Mouse (Mus musculus): ENCODE data around the gene Fibin. TPM values are rescaled to one million over a fixed set of nuclear protein-coding genes. Genes with fewer than 3 reads are reported as not detected.

Fibin gene
- not detected in 2 replicates for polyA plus RNA-seq (2011; ENCODE audit: insufficient read depth, insufficient read length, low replicate concordance, missing spikeins)

DNA sequence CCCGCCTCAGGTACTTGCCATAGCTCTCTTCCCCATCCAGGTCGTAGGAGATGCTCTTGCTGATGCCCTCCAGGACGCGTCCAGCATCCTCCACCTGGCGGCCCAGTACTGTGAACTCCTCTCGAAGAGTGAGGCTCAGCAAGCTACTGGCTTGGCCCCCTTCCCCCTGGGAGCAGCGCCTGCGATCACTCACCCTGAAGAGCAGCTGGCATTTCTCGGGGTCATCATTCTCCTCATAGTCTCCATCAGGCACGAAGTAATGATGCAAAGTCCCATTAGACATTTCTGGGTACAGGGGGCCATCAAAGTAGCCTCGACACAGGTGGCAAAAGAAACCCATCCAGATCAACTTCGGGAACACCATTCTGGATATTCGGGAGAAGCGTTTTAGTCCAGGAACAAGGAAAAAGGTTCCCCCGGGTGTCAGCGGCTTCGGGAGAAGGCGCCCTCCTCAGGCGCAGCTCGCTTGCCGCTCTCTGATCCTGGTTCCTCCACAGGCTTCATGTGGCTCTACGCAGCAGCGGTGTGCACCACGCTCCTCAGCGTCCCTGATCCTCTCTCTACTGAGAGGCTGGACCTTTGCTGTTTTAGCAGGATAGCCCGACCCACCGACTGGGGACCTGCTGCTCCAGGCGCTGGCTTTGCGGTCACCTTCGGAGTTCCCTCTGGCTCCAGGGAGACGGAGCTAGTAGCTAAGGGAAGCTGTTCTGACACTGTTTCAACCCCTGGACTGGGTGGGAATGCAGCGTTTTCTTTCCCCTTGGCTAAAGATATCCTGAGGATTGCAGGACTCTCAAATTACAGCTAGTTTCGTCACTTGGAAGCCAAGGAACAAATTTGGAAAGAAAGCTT, at the start of gene Fibin:
TSS of gene Fibin (minus strand) at position 752 of the 852 bp plus-strand sequence.
- Histone ChIP-seq H3K4me1 (ENCODE audit: control insufficient read depth, insufficient read depth, low read length) (no peaks in the 10 kb centered on the region), H3K4me3 (replicated peaks; ENCODE audit: control insufficient read depth, low read depth, low read length) (no peak within 1 kb of the TSS), H3K27ac (ENCODE audit: control insufficient read depth, insufficient read depth, low read depth, low read length, poor library complexity) (no peak within 1 kb of the TSS)
- TF ChIP-seq CTCF (IDR thresholded peaks at IDR 0.05; ENCODE audit: control insufficient read depth, insufficient read depth, low read length), result no peak
- no peak for TF ChIP-seq POLR2A (IDR thresholded peaks at IDR 0.05; ENCODE audit: borderline replicate concordance, control insufficient read depth, low read depth, low read length)
- WGBS, result 9% methylated on average over 33 of the region's 33 CpGs

DNA sequence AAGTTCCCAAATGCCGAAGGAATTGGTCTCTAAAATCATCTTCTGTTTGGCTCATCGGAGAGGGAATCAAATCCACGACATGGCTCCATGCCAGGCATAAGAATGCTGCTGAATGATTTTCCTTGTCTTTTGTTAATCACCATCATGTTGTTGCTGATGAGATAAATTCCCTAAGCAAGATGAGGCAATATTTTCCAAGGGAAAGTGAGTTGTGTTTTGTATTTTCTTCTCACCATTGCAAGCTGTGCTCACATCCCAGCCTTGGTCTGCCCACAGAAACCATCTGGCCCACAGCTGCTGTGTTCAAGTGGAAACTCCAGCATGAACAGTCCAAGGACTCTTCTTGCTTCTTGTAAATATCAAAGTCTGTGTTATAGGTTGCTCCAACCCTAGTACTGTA, 48.4 kb upstream of the Fibin start:
- Histone ChIP-seq H3K27ac (ENCODE audit: control insufficient read depth, insufficient read depth, low read depth, low read length, poor library complexity) (no peak overlapping the region), H3K4me1 (ENCODE audit: control insufficient read depth, insufficient read depth, low read length) (no peaks in the 10 kb centered on the region), H3K4me3 (replicated peaks; ENCODE audit: control insufficient read depth, low read depth, low read length) (no peak overlapping the region)
- WGBS, result 77% methylated on average over 3 of the region's 3 CpGs
- TF ChIP-seq CTCF (IDR thresholded peaks at IDR 0.05; ENCODE audit: control insufficient read depth, insufficient read depth, low read length) (no peak), POLR2A (IDR thresholded peaks at IDR 0.05; ENCODE audit: borderline replicate concordance, control insufficient read depth, low read depth, low read length) (no peak)

DNA sequence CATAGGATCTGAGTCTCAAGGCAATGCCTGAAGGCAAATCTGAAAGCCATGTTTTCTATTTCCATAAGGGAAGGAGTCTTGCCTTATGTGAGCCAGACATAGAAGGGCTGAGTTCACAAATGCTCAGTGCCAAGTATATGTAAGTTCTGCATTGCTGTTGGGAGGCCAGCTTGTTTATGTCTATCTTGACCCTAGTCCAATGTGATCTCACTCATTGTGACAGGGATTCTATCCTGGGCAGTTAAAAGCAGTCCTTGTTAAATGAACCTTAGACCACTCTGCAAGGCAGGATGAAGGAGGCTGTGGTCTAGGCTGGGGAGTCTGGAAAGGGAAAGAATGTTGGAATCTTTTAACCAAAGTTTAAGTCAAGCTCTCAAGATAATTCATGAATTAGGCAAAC, 45.8 kb upstream of the Fibin start:
- TF ChIP-seq POLR2A (IDR thresholded peaks at IDR 0.05; ENCODE audit: borderline replicate concordance, control insufficient read depth, low read depth, low read length), result no peak
- no peak for TF ChIP-seq CTCF (IDR thresholded peaks at IDR 0.05; ENCODE audit: control insufficient read depth, insufficient read depth, low read length)
- Histone ChIP-seq H3K4me3 (replicated peaks; ENCODE audit: control insufficient read depth, low read depth, low read length) (no peak overlapping the region), H3K27ac (ENCODE audit: control insufficient read depth, insufficient read depth, low read depth, low read length, poor library complexity) (no peak overlapping the region), H3K4me1 (ENCODE audit: control insufficient read depth, insufficient read depth, low read length) (no peaks in the 10 kb centered on the region)

DNA sequence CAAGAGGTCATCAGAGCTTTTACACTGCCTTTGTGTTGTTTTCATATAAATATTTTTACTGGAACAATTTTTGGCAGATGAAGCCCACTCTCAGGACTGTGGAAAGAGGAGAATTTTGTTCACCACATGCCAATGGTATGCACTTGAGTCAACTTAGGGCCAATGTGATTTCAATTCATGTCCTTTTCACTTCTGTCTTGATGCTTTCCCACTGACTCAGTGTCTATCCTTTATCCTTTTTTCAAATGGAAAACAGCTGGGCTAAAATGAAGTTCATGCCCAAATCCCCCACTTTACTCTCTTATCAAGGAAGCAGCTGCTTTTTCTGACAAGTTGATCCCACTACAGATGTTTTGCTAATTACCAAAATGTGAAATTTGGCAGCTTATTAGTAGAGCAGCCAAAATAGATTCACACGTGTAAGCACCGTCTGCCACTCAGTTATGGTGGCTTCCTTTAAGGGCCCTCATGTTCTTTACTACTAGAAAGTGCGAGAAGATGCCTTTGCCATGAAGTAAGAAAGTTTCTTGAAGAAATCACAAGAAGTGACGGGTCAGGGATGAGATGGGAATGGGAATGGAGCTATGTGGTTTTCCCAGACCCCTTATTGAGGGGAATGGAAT, 29.8 kb upstream of the Fibin start:
- Histone ChIP-seq H3K27ac (ENCODE audit: control insufficient read depth, insufficient read depth, low read depth, low read length, poor library complexity) (no peak overlapping the region), H3K4me3 (replicated peaks; ENCODE audit: control insufficient read depth, low read depth, low read length) (no peak overlapping the region), H3K4me1 (ENCODE audit: control insufficient read depth, insufficient read depth, low read length) (no peaks in the 10 kb centered on the region)
- 64% methylated on average over 4 of the region's 4 CpGs for WGBS
- TF ChIP-seq CTCF (IDR thresholded peaks at IDR 0.05; ENCODE audit: control insufficient read depth, insufficient read depth, low read length) (no peak), POLR2A (IDR thresholded peaks at IDR 0.05; ENCODE audit: borderline replicate concordance, control insufficient read depth, low read depth, low read length) (no peak)

DNA sequence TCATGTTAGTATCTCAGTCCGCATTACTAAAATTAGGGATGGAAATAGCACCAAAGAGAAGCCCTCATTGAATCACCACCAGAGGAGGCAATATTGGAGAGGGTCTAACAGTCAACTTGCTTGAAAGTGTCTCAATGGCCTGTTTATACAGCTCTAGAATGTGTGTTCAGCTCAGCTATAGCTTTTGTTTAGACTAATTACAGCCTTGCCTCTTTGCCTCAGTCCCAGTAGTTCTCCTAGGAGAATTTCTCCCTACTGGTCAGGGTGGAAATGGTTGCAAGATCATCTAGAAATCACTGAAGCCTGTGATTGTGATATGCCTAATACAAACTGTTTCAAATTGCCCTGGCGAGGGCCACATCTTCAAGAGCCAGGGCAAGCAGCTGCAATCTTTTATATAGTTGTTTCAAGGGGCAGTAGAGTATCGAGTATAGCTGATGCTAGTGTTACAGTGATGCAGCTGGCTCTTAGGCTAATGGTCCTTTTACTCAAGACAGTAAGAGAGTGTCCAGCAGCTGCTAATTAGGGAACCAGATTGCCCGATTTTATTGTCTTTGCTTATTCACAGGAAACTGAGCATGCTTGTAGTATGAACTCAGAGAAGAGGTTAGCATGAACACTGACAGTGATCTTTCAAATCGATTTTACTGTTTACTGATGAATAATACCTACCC, 27.9 kb upstream of the Fibin start:
- TF ChIP-seq POLR2A (IDR thresholded peaks at IDR 0.05; ENCODE audit: borderline replicate concordance, control insufficient read depth, low read depth, low read length) (no peak), CTCF (IDR thresholded peaks at IDR 0.05; ENCODE audit: control insufficient read depth, insufficient read depth, low read length) (no peak)
- WGBS, result 61% methylated on average over 5 of the region's 5 CpGs
- Histone ChIP-seq H3K4me1 (ENCODE audit: control insufficient read depth, insufficient read depth, low read length) (no peaks in the 10 kb centered on the region), H3K27ac (ENCODE audit: control insufficient read depth, insufficient read depth, low read depth, low read length, poor library complexity) (no peak overlapping the region), H3K4me3 (replicated peaks; ENCODE audit: control insufficient read depth, low read depth, low read length) (no peak overlapping the region)

DNA sequence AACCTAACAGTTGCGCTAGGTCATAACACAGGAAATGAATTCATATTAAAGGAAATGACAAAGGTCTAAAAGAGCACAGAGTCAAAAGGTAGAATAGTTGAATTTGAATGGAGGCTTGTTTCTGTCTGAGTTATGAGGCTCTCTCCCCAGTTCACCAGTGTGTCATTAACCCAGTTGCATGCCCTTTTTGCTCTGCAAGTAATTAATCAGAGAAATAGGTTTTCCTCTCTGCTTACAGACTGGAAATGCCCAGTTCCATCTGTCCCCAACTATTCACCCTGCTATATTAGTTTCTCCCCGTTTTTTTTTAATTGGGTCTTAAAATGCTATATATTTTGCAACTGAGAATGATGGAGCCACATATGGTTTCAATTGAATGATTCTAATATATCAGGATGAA, 16.8 kb upstream of the Fibin start:
- 74% methylated on average over 2 of the region's 2 CpGs for WGBS
- no peak overlapping the region for H3K4me3 ChIP-seq (replicated peaks; ENCODE audit: control insufficient read depth, low read depth, low read length)
- H3K27ac ChIP-seq (ENCODE audit: control insufficient read depth, insufficient read depth, low read depth, low read length, poor library complexity), result no peak overlapping the region
- no peaks in the 10 kb centered on the region for H3K4me1 ChIP-seq (ENCODE audit: control insufficient read depth, insufficient read depth, low read length)
- TF ChIP-seq POLR2A (IDR thresholded peaks at IDR 0.05; ENCODE audit: borderline replicate concordance, control insufficient read depth, low read depth, low read length), result no peak
- no peak for TF ChIP-seq CTCF (IDR thresholded peaks at IDR 0.05; ENCODE audit: control insufficient read depth, insufficient read depth, low read length)

DNA sequence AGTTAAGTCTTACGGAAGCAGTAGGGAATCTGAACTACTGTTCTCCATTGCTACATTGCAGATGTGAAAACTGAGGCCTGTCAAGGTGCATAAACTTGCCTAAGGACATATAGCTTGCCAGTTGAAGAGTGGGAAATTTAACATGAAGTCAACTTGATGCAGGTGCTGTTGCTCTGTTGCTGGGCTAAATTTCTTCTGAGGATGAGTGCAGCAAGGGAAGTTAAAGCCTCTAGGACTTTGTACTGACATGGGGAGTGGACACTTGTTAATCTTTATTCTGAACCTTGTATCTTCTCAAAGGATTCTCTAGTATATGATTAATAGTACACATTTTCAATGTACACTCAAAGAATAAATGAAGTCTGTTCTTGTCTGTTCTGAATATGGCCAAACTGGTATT, 13.7 kb upstream of the Fibin start:
- Histone ChIP-seq H3K27ac (ENCODE audit: control insufficient read depth, insufficient read depth, low read depth, low read length, poor library complexity) (no peak overlapping the region), H3K4me3 (replicated peaks; ENCODE audit: control insufficient read depth, low read depth, low read length) (no peak overlapping the region), H3K4me1 (ENCODE audit: control insufficient read depth, insufficient read depth, low read length) (no peaks in the 10 kb centered on the region)
- WGBS, result 83% methylated on average over 1 of the region's 1 CpGs
- TF ChIP-seq POLR2A (IDR thresholded peaks at IDR 0.05; ENCODE audit: borderline replicate concordance, control insufficient read depth, low read depth, low read length) (no peak), CTCF (IDR thresholded peaks at IDR 0.05; ENCODE audit: control insufficient read depth, insufficient read depth, low read length) (no peak)

DNA sequence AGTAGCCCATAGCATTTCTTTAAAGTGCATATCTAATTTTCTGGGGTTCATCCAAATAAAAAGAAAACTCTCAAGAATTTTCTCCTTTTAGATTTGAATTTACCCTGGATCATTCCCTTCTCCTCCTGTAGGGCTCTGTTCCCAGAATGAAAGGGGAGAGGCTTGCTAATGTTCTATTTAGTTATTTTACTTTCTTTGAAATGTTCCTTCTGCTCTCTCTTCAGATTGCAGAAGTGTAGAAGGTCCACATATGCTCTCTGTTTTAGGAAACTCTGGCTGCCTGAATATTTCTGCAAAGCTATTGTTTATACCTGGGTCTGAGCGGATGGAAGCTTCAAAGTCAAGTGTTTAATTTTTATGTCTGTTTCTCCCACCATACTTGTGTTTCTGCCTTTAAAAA, 12.5 kb upstream of the Fibin start:
- 84% methylated on average over 1 of the region's 1 CpGs for WGBS
- no peak overlapping the region for H3K4me3 ChIP-seq (replicated peaks; ENCODE audit: control insufficient read depth, low read depth, low read length)
- no peak for TF ChIP-seq POLR2A (IDR thresholded peaks at IDR 0.05; ENCODE audit: borderline replicate concordance, control insufficient read depth, low read depth, low read length)
- TF ChIP-seq CTCF (IDR thresholded peaks at IDR 0.05; ENCODE audit: control insufficient read depth, insufficient read depth, low read length), result no peak
- H3K4me1 ChIP-seq (ENCODE audit: control insufficient read depth, insufficient read depth, low read length), result no peaks in the 10 kb centered on the region
- H3K27ac ChIP-seq (ENCODE audit: control insufficient read depth, insufficient read depth, low read depth, low read length, poor library complexity), result no peak overlapping the region
